Mouse (Mus musculus): ENCODE data around the gene Trim67.

- TF ChIP-seq FLI1 (IDR thresholded peaks at IDR 0.05; ENCODE audit: low read length): no peak
- no peak for TF ChIP-seq GATA1 (IDR thresholded peaks at IDR 0.05; ENCODE audit: borderline replicate concordance, low read length)
These were observed 9.7 kb upstream of the Trim67 start for GRCm38 (mm10) chr8:124783228-124783627.

Data from megakaryocyte, embryonic 14.5 days (primary cell).